Mouse (Mus musculus) erythroblast, embryonic 14.5 days (primary cell): ENCODE measurements around the gene Nxpe2. TPM values are rescaled to one million over a fixed set of nuclear protein-coding genes. Genes with fewer than 3 reads are reported as not detected.
"Not testable (repeated sequence)": the region's sequence is repeated elsewhere in the genome, so short reads cannot be mapped to it uniquely, and the experiment has no call there.

ENCODE experiments used
- H3K27me3 ChIP-seq: 2 replicates; pipeline ENCODE4 v1.6.1; 2012; ENCODE audit warnings: inconsistent platforms; ENCODE audit not compliant: control insufficient read depth
- H3K36me3 ChIP-seq: 2 replicates; pipeline ENCODE4 v1.6.1; 2012; ENCODE audit warnings: mild to moderate bottlenecking, inconsistent platforms; ENCODE audit not compliant: control insufficient read depth
- H3K4me1 ChIP-seq: 2 replicates; pipeline ENCODE4 v1.6.1; 2012; ENCODE audit warnings: inconsistent platforms; ENCODE audit not compliant: control insufficient read depth
- H3K4me3 ChIP-seq: replicated peaks from 2 replicates; pipeline ENCODE3; 2012; ENCODE audit warnings: moderate library complexity, mild to moderate bottlenecking, inconsistent platforms
- H3K9me3 ChIP-seq: 2 replicates; pipeline ENCODE4 v1.6.1; 2012; ENCODE audit warnings: low read length, inconsistent platforms, mixed read lengths; ENCODE audit not compliant: control insufficient read depth
- GATA1 ChIP-seq: IDR thresholded peaks from 2 replicates; pipeline ENCODE4 v1.6.1; 2012; ENCODE audit warnings: low read length, inconsistent platforms, mixed read lengths
- TAL1 ChIP-seq: IDR thresholded peaks from 3 replicates; pipeline ENCODE4 v1.6.1; 2012; ENCODE audit warnings: low read length, inconsistent platforms, mixed read lengths
- polyA plus RNA-seq: library from polyadenylated mRNA; stranded (reverse); fragments of >175 nt; gene quantifications from 2 replicates; pipeline ENCODE4 v1.2.3, GENCODE M21; 2012

Gene Nxpe2
- polyA plus RNA-seq, 1 experiment: 8.0 TPM

- H3K4me3 ChIP-seq: no peak overlapping the region
- no peaks in the 10 kb centered on the region for H3K4me1 ChIP-seq
- H3K36me3 ChIP-seq: peaks cover 32% of the 10 kb centered on the region
- H3K9me3 ChIP-seq: no peaks in the 10 kb centered on the region
- H3K27me3 ChIP-seq: no peaks in the 10 kb centered on the region
- no peak for TF ChIP-seq TAL1
- TF ChIP-seq GATA1: no peak
Measured at GRCm38 (mm10) chr9:48315825-48316224, 37.4 kb downstream of the Nxpe2 start.

- Histone ChIP-seq H3K9me3 (no peaks in the 10 kb centered on the region), H3K4me1 (no peaks in the 10 kb centered on the region), H3K36me3 (peaks cover 15% of the 10 kb centered on the region), H3K4me3 (no peak overlapping the region), H3K27me3 (no peaks in the 10 kb centered on the region)
- TF ChIP-seq TAL1 (no peak), GATA1 (no peak)
Measured at GRCm38 (mm10) chr9:48314194-48314593, 39.1 kb downstream of the Nxpe2 start.

- Histone ChIP-seq H3K27me3 (no peaks in the 10 kb centered on the region), H3K9me3 (no peaks in the 10 kb centered on the region), H3K4me3 (no peak overlapping the region), H3K4me1 (no peaks in the 10 kb centered on the region), H3K36me3 (no peaks in the 10 kb centered on the region)
- TF ChIP-seq GATA1: no peak
- TF ChIP-seq TAL1: no peak
Measured at GRCm38 (mm10) chr9:48311241-48311640, 42.0 kb downstream of the Nxpe2 start.

- not testable (repeated sequence) for H3K9me3 ChIP-seq
Measured at GRCm38 (mm10) chr9:48303564-48303963, 49.7 kb downstream of the Nxpe2 start.

GRCm38 (mm10) chr9:48298983-48299382 is 54.3 kb downstream of the Nxpe2 start:
- no peak overlapping the region for H3K4me3 ChIP-seq
- no peaks in the 10 kb centered on the region for H3K4me1 ChIP-seq
- H3K9me3 ChIP-seq: no peaks in the 10 kb centered on the region
- H3K36me3 ChIP-seq: no peaks in the 10 kb centered on the region
- no peaks in the 10 kb centered on the region for H3K27me3 ChIP-seq
- TF ChIP-seq TAL1 (no peak), GATA1 (no peak)

More at GRCm38 (mm10) chr9:48303564-48303963, 49.7 kb downstream of the Nxpe2 start:
- not testable (repeated sequence) for H3K4me1 ChIP-seq, H3K27me3 ChIP-seq, H3K36me3 ChIP-seq, H3K4me3 ChIP-seq

GRCm38 (mm10) chr9:48294754-48295153 is 58.5 kb downstream of the Nxpe2 start:
- Histone ChIP-seq H3K36me3 (no peaks in the 10 kb centered on the region), H3K4me1 (no peaks in the 10 kb centered on the region), H3K4me3 (no peak overlapping the region), H3K27me3 (no peaks in the 10 kb centered on the region), H3K9me3 (no peaks in the 10 kb centered on the region)
- TF ChIP-seq TAL1: no peak
- no peak for TF ChIP-seq GATA1

- Histone ChIP-seq H3K9me3 (no peaks in the 10 kb centered on the region), H3K36me3 (no peaks in the 10 kb centered on the region), H3K4me3 (no peak overlapping the region), H3K27me3 (no peaks in the 10 kb centered on the region), H3K4me1 (no peaks in the 10 kb centered on the region)
- TF ChIP-seq GATA1: no peak
- no peak for TF ChIP-seq TAL1
Measured at GRCm38 (mm10) chr9:48290281-48290680, 63.0 kb downstream of the Nxpe2 start.

- H3K4me1 ChIP-seq: no peaks in the 10 kb centered on the region
- no peak overlapping the region for H3K4me3 ChIP-seq
- TF ChIP-seq GATA1 (no peak), TAL1 (no peak)
- no peaks in the 10 kb centered on the region for H3K9me3 ChIP-seq
- no peaks in the 10 kb centered on the region for H3K36me3 ChIP-seq
- H3K27me3 ChIP-seq: no peaks in the 10 kb centered on the region
Measured at GRCm38 (mm10) chr9:48284221-48284620, 69.0 kb downstream of the Nxpe2 start.

GRCm38 (mm10) chr9:48276831-48277230 is 76.4 kb downstream of the Nxpe2 start:
- H3K4me1 ChIP-seq: no peaks in the 10 kb centered on the region

More at GRCm38 (mm10) chr9:48276831-48277230, 76.4 kb downstream of the Nxpe2 start:
- Histone ChIP-seq H3K27me3 (no peaks in the 10 kb centered on the region), H3K36me3 (no peaks in the 10 kb centered on the region), H3K4me3 (no peak overlapping the region), H3K9me3 (peaks cover 3% of the 10 kb centered on the region; the same call in 1 of the 2 replicates)
- no peak for TF ChIP-seq TAL1
- TF ChIP-seq GATA1: no peak

Other genes starting within 250 kb of the Nxpe2 start
- gene Nxpe4, start 191.4 kb downstream of the Nxpe2 start, polyA plus RNA-seq: 0.22 TPM in 2 replicates
- 5.0 and 8.3 TPM in 2 replicates for gene Rexo2, start 127.2 kb upstream of the Nxpe2 start, polyA plus RNA-seq
- gene Rbm7, start 141.8 kb upstream of the Nxpe2 start, polyA plus RNA-seq: 0.88 and 1.6 TPM in 2 replicates
- gene Gm5617, start 142.0 kb upstream of the Nxpe2 start, polyA plus RNA-seq: 7.7 and 11.6 TPM in 2 replicates